Mouse (Mus musculus) urinary bladder, postnatal 10 days (tissue): ENCODE data around the gene Pcgf1.

ENCODE experiments used
- DNase-seq: peaks from one replicate; pipeline ENCODE4 v3.0.0; 2022; ENCODE audit warnings: low spot score

The Pcgf1 gene

DNA sequence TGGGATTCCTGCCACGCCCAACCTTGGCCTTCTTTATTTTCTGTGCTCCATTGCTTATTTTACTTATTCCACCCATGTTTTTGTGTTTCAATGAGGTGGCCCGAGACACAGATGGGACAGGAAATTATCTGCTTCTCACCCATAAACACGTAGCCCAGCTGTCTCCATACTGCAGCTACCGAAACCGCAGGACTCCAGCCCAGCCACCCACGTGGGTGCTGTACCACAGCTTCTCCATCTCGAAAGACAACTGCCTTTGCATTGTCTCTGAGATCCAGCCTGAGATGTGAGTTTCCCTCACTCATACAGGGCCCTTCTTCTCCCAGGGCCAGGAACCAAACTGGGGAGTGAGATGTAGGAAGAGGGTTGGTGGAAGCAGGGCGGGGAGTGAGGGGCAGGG, 11.7 kb upstream of the Pcgf1 start:
- no peak for DNase-seq

DNA sequence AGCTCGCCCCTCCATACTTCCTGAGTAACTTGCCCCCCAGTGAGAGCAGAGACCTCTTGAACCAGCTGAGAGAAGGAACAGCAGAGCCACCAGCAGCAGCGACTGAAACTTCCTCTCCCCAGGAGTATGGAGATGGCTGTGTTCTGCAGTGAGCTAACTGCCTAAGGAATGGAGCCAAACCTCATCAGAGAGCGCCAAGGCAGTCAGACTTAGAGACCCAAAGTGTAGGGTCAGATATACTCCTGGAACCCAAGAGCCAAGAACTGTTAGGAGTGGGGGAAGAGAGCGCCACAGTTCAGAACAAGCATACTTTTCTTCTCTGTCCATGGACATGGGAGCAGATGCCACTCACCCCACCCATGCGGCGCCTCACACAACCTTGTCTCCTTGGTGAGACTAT, 11.2 kb upstream of the Pcgf1 start:
- no peak for DNase-seq

DNA sequence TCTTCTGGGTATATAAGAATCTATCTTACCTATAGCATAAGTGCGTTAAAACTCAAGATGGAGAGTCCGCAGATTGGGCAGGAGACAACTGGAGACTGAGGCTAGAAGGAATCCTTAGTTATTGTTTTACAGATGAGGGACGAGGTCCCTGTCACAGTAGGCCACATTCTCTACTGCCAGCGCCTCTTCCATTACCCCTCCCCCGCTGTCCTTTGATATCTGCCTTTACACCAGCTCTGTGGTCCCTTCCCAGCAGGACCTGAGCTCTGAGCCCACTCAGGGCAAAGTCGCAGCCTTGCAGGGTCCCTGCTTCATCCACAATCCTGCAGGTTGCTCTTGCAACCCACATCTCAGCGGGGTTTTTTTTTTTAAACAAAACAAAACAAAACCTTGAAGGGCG, 9.4 kb upstream of the Pcgf1 start:
- DNase-seq = no peak

GRCm38 (mm10) chr6:83068706-83069487, 8.8 kb upstream of the Pcgf1 start:
- no peak for DNase-seq

DNA sequence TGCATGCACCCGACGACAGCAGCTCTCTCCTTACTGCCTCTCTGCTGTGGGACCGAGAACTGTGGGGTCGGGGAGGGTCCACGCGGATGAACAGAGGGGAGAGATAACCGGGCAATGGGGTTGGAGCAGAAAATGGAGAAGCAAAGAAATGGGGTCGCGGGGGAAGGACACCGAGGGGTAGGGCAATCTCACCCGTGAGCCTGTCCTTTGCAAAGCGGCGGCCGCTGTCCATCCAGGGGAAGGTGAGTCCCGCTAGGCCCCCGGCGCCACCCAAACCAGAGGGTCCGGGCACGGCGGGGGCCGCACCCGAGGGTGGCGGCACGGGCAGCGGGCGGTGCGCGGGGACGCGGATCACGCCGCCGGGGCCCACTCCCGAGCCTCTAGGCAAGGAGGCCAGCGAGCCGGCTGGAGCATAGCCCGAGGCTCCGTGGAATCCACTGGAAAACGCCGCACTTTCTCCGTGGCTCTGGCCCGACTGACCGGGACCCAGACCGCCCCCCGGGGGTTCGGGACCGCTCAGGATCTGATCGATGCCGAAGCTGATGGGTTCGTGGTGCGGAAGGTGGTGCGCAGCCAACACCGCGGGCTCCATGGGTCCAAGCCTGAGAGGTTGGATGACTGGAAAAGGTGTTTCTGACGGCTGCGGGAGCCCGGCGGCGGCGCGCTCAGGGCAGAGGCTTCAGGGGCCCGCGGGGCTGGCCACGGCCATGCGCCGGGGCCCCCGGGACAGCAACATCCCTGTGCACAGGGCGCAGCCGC, 8.0 kb upstream of the Pcgf1 start:
- no peak for DNase-seq

- DNase-seq = no peak
Observed at GRCm38 (mm10) chr6:83070247-83070310, 7.6 kb upstream of the Pcgf1 start, which contains the start of gene Tlx2. Tlx2 (minus strand) TSS chr6:83070293.

GRCm38 (mm10) chr6:83070311-83071219, 7.1 kb upstream of the Pcgf1 start:
- no peak for DNase-seq

DNA sequence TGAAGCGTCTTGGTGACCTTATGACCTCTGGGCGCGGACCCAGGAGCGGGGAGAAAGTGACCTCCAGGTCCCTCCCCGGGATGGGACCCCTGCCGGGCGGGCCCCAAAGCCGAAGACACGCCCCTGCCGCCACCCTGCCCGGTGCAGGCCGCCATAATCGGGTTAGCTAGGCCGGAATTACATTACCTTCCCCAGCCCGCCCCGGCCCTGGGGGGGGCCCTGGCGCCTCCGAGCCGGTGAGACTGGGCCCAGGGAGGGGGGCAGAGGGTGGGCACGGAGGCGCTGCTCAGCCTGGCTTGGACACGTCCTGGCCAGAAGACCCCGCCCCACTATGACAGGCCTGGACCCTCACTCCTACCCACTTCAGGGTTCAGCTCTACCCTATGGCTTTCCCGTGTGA, 6.4 kb upstream of the Pcgf1 start:
- no peak for DNase-seq

DNA sequence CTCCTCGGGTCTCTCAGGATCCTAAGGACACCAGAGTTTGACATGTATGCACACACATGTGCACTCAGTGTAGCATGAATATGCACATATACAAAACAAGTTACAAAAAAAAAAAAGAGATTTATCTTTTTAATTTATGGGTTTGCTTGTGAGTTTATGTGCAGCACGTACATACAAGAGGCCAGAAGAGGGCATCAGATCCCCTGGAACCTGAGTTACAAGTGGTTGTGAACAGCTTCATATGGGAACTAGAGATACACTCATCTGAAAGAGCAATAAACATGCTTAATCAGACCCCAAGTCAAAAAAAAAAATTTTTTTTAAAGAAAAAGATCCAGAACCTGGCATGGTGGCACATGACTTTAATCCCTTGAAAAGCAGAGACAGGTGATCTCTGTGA, 2.7 kb upstream of the Pcgf1 start:
- DNase-seq = no peak

DNA sequence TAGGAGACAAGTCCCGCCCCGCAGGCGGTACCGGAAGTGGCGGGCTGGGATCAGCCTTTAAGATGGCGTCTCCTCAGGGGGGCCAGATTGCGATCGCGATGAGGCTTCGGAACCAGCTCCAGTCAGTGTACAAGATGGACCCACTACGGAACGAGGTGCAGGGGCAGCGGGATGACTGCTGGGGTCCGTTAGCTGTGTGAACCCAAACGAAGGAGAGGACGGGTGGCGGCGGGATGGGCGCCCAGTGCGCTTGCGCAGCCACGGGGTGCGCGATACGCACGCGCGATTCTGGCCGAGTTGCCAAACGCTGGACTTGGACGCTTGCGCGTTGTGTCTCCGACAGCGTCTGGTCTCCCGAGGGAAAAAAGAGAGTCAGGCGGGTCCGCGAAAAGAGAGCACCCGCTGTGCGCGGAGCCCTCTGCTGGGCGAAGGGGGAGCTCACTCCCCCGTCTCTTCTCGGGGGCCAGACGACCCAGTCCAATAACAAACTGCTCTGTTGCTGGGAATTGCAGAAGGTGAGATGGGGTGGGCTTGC, 722 bp downstream of the Pcgf1 start:
- peak; percentile 96 for DNase-seq

GRCm38 (mm10) chr6:83080210-83080609, 2.5 kb downstream of the Pcgf1 start:
- DNase-seq = no peak

DNA sequence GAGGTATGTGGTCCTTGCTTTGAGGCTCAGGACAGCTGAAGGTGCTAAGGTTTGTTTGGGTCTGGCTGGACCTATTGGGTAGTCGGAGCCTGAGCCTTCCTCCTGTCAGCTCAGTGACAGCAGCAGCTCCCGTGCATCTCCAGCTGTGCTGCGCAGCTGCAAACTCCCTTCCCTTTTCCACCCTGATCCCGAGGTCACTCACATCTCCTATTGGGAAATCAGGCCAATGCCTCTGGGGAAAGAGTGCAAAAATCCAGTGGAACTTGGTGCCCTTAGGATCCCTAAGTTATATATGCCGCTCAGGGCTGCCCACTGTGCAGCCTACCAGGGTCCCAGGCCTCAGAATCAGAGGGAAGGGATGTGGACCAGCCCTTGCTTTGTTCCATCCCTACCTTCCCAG, 5.8 kb downstream of the Pcgf1 start:
- no peak for DNase-seq

DNA sequence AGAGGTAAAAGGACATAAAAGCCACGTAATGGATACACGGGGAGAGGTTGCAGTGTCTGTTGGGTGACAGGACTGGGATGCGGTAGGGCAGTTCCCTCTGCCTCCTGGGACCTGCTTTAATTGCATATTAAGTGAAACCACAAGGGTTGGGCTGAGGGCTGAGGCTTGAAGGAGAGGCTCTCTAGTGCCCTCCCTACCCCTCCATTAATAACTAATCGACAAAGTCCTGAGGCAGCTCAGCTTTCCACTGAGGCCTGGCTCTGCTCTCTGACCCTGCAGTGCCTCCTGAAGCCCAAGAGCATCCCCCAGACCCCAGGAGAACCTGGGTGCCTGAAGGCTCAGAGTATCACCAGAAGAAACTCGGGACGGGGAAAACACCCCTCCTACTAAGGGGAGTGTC, 6.8 kb downstream of the Pcgf1 start:
- DNase-seq = no peak

- DNase-seq = no peak
Observed at GRCm38 (mm10) chr6:83086121-83087035, 8.7 kb downstream of the Pcgf1 start, which contains the start of gene Lbx2. Lbx2 (plus strand) TSS chr6:83086367.

GRCm38 (mm10) chr6:83087205-83087925, 9.7 kb downstream of the Pcgf1 start:
- DNase-seq = no peak

DNA sequence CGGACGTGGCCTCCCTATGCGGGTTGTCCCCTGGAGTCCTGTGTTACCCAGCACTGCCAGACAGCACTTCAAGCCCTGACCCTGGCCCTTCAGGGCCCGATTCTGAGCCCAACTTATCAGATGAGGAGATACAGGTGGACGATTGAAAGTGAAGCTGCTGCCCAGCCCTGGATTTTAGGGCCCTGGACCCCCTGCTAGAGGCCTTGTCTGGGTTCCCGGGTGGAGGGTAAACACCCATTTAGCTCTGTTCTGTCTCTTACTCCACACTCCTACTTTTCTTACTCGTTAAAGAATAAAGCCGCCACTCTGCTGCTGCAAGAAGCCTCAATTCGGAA, 10.2 kb downstream of the Pcgf1 start:
- no peak for DNase-seq

DNA sequence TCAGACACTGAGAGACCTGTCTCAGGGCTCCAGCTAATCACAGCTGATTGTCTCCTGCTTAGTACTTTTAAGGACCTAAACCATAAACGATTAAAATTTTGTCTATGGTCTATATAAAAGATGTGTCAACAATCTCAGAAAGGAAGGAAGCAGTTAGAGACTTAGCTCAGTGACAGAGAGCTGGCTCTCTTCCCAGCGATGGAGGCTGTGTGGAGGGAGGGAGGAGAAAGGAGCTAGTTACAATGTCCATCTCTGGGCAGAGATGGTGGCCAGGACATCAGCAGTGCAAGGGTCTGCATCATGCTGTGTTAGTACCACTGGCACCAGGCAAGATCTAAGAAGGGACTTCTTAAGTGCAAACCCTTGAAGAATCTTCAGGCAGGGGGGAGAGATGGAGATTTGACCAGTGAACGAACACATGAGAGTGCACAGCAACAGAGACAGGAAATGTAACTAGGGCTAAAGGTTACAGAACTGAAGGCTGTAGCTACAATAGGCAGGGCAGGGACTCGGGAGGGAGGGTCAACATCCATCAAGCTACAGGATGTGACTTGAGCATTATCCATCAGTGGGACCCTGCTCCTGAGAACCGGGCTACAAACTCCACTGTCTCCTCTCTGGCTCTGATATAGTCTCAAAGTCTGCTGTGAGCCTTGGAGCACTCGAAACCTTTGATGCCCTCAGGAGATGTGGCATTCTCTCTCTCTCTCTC, 14.9 kb downstream of the Pcgf1 start:
- DNase-seq = no peak

- no peak for DNase-seq
Observed at GRCm38 (mm10) chr6:83095968-83096367, 18.3 kb downstream of the Pcgf1 start.

DNA sequence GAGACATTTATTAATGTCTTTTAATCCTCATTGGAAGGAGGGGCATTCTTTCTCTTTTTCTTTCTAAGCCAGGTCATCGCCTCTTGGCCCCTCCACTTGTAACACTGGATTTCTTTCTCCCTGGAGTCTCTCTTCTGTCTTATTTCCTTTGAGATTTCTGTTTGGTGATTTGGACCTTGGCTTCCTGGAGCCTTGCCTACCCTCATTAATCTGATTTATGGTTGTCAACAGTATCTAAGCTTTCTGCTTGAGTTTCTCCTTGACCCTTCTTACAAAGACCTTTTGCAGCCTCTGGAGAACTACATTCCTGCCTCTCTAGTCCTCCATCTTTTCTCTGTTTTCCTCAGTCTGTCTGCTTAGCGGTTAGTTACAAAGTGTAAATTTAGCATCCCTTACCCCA, 20.7 kb downstream of the Pcgf1 start:
- no peak for DNase-seq

DNA sequence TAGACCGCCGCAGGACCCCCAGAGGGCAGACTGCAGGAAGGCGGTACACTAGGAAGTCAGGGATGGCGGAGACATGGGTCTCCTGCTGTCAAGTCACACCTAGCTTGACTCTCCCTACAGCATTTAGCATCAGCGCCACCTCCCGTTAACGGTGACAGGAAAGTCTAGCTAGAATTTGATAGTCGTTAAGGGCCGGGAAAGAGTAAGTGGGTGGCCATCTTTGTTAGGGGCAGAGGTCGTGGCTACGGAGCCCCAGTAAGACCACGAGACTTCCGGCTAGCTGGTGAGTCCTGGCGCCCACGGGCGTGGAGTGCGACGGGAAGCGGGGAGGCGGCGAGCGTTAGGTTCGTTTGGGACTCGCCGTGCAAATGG, 23.6 kb downstream of the Pcgf1 start, which contains the start of the genes Ccdc142 and Gm42688:
Gene Ccdc142, plus strand, starts transcription at position 286 of the 372 bp plus-strand sequence.
Gene Gm42688, plus strand, starts transcription at position 302 of the 372 bp plus-strand sequence.
- no peak for DNase-seq
